Mouse (Mus musculus) cortical plate, adult 2 months (tissue): ENCODE results near the gene Plekhn1. TPM values are rescaled to one million over a fixed set of nuclear protein-coding genes. Genes with fewer than 3 reads are reported as not detected.

ENCODE experiments used
- H3K27ac ChIP-seq: fragments of 200-500 bp; 2 replicates; pipeline ENCODE4 v1.5.1; 2012; ENCODE audit warnings: low read length, control low read depth, inconsistent platforms; ENCODE audit not compliant: insufficient read depth
- H3K4me1 ChIP-seq: fragments of 200-500 bp; 2 replicates; pipeline ENCODE4 v1.6.1; 2011; ENCODE audit warnings: low read length; ENCODE audit not compliant: control insufficient read depth, insufficient read depth
- H3K4me3 ChIP-seq: fragments of 200-500 bp; 2 replicates; pipeline ENCODE4 v1.5.1; 2011; ENCODE audit warnings: mild to moderate bottlenecking, low read length, control low read depth; ENCODE audit not compliant: insufficient read depth
- CTCF ChIP-seq: fragments of 200-500 bp; IDR thresholded peaks from 2 replicates; pipeline ENCODE4 v1.5.1; 2011; ENCODE audit warnings: mild to moderate bottlenecking, control low read depth, low read length; ENCODE audit not compliant: insufficient read depth; ENCODE audit errors: extremely low read depth
- POLR2A ChIP-seq: fragments of 200-500 bp; IDR thresholded peaks from 2 replicates; pipeline ENCODE4 v1.6.1; 2011; ENCODE audit warnings: mild to moderate bottlenecking, low read length, control low read depth; ENCODE audit not compliant: insufficient read depth; ENCODE audit errors: extremely low read depth
- polyA plus RNA-seq: library from polyadenylated mRNA; depleted of rRNA; stranded (reverse); fragments of >200 nt; gene quantifications from 2 replicates; pipeline ENCODE4 v1.2.3, GENCODE M21; 2012

Plekhn1 gene
- polyA plus RNA-seq, 1 experiment: 70.6 TPM

DNA sequence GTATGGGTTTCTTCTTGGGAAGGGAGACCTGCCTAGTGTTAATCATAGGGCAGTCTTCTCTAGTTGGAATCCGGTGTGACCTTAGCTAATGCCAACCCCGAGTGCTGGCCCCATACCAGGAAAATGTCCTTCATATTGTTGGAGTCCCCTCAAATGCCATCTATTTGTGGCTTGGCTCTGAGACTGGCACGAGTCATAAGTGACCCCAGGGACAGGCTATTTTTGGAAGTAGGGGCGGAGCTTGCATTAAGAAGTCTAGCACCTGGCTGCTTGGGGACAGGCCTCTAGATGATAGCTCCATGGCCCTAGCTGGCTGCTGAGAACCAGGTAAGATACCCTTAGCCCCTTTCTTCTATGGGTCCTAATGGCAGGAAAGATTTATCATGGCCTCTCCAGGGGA, 19.0 kb downstream of the Plekhn1 start, which contains the start of gene Perm1:
Gene Perm1 (plus strand): TSS at position 220 of the 400 bp plus-strand sequence.
- no peak within 1 kb of the TSS for H3K27ac ChIP-seq
- H3K4me1 ChIP-seq: no peaks in the 10 kb centered on the region
- TF ChIP-seq CTCF: no peak
- TF ChIP-seq POLR2A: no peak
- no peak within 1 kb of the TSS for H3K4me3 ChIP-seq

DNA sequence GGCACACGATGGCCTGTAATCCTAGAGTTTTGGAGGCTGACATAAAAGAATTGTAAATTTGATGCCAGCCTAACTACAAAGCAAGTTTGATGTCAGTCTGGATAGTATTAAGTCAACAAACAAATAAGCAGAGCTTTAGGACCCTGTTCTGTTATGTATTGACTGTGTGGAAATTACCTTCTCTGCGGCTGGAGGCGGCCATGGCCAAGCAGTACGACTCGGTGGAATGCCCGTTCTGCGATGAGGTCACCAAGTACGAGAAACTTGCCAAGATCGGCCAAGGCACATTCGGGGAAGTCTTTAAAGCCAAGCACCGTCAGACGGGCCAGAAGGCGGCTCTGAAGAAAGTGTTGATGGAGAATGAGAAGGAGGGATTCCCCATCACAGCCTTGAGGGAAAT, 21.5 kb downstream of the Plekhn1 start:
- no peak for TF ChIP-seq POLR2A
- TF ChIP-seq CTCF: no peak
- Histone ChIP-seq H3K4me1 (no peaks in the 10 kb centered on the region), H3K27ac (no peak overlapping the region), H3K4me3 (no peak overlapping the region)

- Histone ChIP-seq H3K27ac (no peak overlapping the region), H3K4me3 (no peak overlapping the region), H3K4me1 (no peaks in the 10 kb centered on the region)
- TF ChIP-seq CTCF: no peak
These were observed 24.6 kb downstream of the Plekhn1 start for GRCm38 (mm10) chr4:156209963-156210635.

DNA sequence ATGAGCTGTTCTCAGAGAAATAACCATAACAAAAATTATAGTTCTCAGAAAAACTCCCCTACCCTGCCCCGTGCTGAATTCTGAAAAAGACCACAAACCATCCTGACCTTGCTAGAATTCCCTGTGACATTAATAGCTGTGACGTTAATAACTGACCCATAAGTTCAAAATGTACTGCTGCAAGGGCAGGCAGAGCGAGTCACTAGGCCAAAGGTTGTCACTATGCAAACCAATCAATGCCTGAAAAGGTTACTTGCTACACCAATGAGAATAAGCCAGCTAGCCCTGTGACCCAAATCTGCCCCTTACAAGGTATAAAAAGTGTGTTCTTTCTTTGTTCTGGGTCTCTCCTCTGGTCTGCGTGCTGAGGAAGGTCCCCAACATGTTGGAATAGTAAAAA, 25.8 kb downstream of the Plekhn1 start:
- Histone ChIP-seq H3K4me3 (no peak overlapping the region), H3K4me1 (no peaks in the 10 kb centered on the region; the same call in 1 of the 2 replicates), H3K27ac (no peak overlapping the region)
- TF ChIP-seq POLR2A (no peak), CTCF (no peak)

- H3K27ac ChIP-seq: no peak overlapping the region
- H3K4me1 ChIP-seq: no peaks in the 10 kb centered on the region; the same call in 1 of the 2 replicates
- TF ChIP-seq POLR2A (no peak), CTCF (no peak)
- peak overlapping the region; percentile 52 for H3K4me3 ChIP-seq
These were observed 31.1 kb downstream of the Plekhn1 start for GRCm38 (mm10) chr4:156203413-156204131.

DNA sequence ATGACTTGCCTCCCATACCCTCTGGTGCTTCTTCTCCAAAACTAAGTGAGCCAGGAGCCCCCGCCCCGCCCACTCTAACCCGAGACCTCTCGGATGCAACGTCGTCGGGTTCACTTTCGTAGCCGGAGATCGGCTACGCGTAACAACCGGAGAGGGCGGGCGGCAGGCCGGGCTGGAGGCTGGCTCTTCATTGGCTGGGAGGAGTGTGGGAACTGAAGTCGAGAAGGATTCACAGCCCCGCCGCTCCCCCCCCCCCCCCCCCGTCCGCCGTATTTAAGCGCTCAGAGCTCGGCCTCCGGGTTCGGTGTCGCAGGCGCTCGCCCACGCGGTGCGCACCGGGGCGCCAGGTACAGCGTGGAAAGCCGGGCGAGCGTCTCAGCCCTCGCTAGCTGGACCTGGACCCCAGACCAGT, 31.6 kb downstream of the Plekhn1 start, which contains the start of gene AW011738:
Gene AW011738 (plus strand): TSS at position 304 of the 412 bp plus-strand sequence.
- Histone ChIP-seq H3K4me1 (no peaks in the 10 kb centered on the region; the same call in 1 of the 2 replicates), H3K27ac (no peak within 1 kb of the TSS), H3K4me3 (peak within 1 kb of the TSS; percentile 52)
- TF ChIP-seq CTCF: no peak
- 0 out of 2 replicates have a peak, but pooled peaks have one; percentile 34 for TF ChIP-seq POLR2A

DNA sequence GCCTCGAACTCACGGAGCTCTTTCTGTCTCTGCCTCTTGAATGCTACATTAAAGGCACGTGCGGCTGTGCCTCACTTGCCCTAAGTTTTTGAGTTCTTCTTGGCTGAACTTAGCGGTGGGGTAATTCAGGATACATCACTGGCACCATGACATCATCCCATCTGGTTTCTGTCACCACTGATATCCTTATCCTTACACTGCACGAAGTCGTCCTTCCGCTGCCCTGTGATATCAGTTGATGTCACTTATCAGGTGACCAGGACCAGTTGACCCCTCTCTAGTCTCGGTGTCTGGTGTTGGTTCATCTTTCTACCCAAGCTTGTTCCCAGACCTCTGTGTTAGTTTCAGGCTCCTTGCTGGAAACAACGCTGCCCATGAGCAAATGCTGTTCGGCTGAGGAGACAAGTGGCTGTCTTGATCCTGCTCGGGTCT, 32.2 kb downstream of the Plekhn1 start:
- peak overlapping the region; percentile 52 for H3K4me3 ChIP-seq
- TF ChIP-seq CTCF (no peak), POLR2A (no peak)
- no peak overlapping the region for H3K27ac ChIP-seq
- no peaks in the 10 kb centered on the region; the same call in 1 of the 2 replicates for H3K4me1 ChIP-seq

- Histone ChIP-seq H3K4me3 (peak within 1 kb of the TSS; percentile 8; the same call in 1 of the 2 replicates), H3K27ac (peak within 1 kb of the TSS; percentile 35; the same call in 1 of the 2 replicates), H3K4me1 (no peaks in the 10 kb centered on the region; the same call in 1 of the 2 replicates)
- peak; percentile 38; the same call in 1 of the 2 replicates for TF ChIP-seq POLR2A
- no peak for TF ChIP-seq CTCF
These were observed 33.8 kb downstream of the Plekhn1 start, which contains the start of gene Isg15 for GRCm38 (mm10) chr4:156200623-156201475. TSS of gene Isg15 (minus strand) at chr4:156200818.

DNA sequence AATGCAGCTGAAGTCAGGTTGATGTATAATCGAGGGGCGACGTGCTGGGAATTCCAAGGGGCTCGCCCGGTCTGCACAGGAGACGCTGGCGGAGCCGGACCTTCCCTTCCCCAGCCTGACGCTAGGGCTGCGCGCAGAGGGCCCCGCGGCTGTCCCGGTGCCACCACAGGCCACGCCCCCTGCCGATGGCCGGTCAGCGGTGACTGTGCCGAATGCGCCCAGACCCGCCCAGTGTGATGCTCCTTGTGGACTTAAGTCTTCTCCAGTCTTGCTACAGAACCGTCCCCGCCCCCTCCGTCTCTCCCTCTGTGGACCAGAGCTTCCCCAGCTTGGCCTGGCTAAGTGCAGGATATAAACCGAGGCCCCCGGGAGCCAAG, 36.8 kb downstream of the Plekhn1 start:
- Histone ChIP-seq H3K4me1 (no peaks in the 10 kb centered on the region; the same call in 1 of the 2 replicates), H3K27ac (peak overlapping the region; percentile 60; the same call in 1 of the 2 replicates), H3K4me3 (peak overlapping the region; percentile 48)
- TF ChIP-seq CTCF: no peak
- no peak for TF ChIP-seq POLR2A

DNA sequence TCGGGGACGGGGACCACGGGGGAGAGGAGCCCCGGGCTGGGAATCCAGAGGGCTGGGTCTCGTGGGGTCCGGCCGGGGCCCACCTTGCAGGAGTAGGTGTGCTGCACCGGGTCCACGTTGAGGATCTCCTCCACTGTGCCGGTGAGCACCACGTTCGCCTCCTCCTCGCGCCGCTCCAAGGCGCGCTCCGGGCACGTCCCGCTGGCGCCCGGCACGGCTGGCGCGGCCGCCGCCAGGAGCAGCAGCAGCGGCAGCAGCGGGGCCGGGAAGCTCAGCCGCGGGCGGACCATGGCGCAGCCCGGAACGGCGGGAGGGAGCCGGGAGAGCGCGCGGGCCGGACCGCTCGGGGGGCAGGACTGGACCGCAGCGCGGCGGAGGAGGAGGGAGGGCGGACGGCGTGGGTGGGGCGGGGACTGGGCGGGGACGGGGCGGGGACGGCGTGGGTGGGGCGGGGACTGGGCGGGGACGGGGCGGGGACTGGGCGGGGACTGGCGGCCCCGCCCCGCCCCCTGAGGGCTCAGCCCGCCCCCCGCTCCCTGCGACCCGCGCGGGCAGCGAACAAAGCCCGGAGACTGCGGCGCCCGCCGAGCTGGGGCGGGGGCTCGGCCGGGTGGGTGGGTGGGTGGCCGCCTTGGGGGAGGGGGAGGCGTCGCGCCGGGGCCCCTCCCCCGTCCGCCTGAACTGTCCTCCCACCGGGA, 37.4 kb downstream of the Plekhn1 start, which contains the start of gene Agrn:
Gene Agrn (minus strand): TSS at position 358 of the 698 bp plus-strand sequence.
- TF ChIP-seq CTCF (no peak), POLR2A (0 out of 2 replicates have a peak, but pooled peaks have one; percentile 33)
- Histone ChIP-seq H3K4me1 (no peaks in the 10 kb centered on the region; the same call in 1 of the 2 replicates), H3K4me3 (peak within 1 kb of the TSS; percentile 48), H3K27ac (peak within 1 kb of the TSS; percentile 93)
